Mouse (Mus musculus) E14TG2a.4 (cell line): ENCODE measurements around the gene Myh13.

Experiments
- CTCF ChIP-seq: conservative IDR thresholded peaks from 2 replicates; pipeline ENCODE4 v1.5.1; 2014; ENCODE audit warnings: low read length
- NANOG ChIP-seq: IDR thresholded peaks from 2 replicates; pipeline ENCODE4 v1.6.1; 2014; ENCODE audit warnings: borderline replicate concordance, low read length, mixed read lengths

DNA sequence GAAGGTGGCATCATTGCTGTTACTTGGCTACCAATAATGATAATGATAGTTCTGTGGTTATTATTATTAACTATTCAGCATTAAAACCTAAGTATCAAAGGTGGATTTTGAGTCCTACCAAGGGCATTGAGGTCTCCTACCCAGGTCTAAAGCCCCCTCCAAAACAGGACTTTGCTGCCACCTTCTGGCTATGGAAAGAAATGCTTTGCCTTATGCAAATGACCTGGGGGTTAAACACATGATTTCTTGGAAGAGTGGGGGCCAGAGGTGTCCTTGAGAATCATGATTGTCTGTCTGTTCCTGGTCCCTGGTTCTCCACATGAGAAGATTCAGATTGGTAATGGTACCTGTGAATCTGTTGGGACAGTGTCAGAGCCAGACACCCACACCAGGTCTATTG is 54.9 kb downstream of the Myh13 start:
- peak; percentile 91 for TF ChIP-seq CTCF
- TF ChIP-seq NANOG, result no peak
